Mouse (Mus musculus): Measurements from ENCODE around the gene Gm10337.

GRCm38 (mm10) chr15:102460971-102461370, 42.6 kb upstream of the Gm10337 start:
- TF ChIP-seq POLR2A (IDR thresholded peaks at IDR 0.05; ENCODE audit: control insufficient read depth, extremely low read depth, insufficient read depth, low read length, poor library complexity) (no peak), CTCF (IDR thresholded peaks at IDR 0.05; ENCODE audit: borderline replicate concordance, control insufficient read depth, extremely low read depth, insufficient read depth, low read length, poor library complexity) (no peak)
